Mouse (Mus musculus) embryo, embryonic 9.5 days (tissue): ENCODE measurements around the gene Ppp4r1.
A peak's percentile ranks its signal among the peaks of the same experiment; 100 is the strongest.

Experiments used
- DNase-seq: peaks from one replicate; pipeline ENCODE4 v3.0.0-alpha.2; 2017; ENCODE audit errors: extremely low spot score

Gene Ppp4r1

DNA sequence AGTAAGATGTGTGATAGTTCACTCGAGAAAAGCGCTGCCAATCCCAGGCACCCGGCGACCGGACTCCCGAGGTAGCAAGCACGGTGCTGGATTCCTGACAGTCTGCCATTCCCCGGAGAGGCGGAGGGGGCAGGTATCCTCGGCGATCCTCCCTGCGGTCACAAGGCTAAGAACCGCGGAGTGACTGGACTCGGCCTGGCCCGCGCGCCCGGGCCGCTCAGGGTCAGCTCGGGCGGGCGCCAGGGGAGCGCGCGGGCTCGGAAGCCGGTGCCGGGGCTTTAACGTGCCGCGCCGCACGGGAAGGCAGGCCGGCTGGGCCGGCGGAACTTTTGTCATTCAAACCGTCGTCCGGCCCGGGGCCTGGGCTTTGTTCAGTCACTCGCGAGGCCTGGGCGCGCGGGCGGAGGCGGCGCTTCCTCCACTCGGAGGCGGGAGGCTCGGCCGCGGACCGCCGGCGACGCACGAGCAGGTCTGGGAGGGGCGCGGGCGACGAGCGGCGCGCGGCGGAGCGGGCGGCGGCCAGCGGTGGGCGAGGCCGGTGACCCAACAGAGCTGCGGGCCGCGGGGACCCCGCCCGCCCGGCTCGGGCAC lies at the start of gene Ppp4r1:
Ppp4r1 (plus strand) TSS at position 23 of the 591 bp plus-strand sequence.
- DNase-seq, result peak; percentile 85

DNA sequence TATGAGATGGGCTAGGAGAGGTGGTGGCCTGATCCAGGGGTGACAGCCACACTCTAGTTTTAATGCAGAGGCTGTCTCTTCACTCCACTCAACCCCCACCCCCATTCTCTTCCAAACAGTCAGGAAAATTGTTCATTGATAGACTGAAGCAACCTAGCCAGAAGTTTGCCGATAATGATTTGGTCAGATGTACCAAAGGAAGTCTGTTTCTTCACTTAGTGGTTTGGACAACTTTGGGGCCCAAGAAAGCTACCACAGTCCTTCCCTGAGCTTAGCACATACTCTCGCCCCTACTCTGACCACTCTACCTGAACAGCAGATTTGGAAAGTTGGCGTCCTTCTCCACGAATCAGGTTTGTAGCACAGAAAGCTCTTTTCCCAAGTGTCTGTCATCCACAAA lies 49.7 kb upstream of the Ppp4r1 start:
- DNase-seq, result no peak

GRCm38 (mm10) chr17:65735088-65735487 lies 47.3 kb upstream of the Ppp4r1 start:
- DNase-seq, result no peak

- no peak for DNase-seq
Observed at GRCm38 (mm10) chr17:65737175-65737574, 45.2 kb upstream of the Ppp4r1 start.

DNA sequence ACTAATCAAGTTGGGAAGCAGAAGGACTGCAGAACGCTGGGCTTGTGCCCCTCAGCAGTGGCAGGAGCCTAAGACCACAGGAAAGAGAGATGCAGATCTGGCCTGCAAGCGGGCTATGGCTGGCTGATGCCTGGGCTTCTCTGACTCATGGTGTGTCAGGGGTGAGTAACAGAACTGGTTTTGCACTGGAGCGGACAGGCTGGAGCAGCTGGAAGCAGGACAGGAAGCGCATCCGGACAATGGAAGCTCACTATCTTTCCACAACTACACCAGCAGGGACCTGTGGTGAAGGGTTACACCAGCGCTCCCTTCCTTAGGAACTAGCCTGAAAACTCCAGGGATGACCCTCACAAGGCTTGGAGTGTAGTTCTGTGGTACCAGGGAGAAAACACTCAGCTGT lies 44.8 kb upstream of the Ppp4r1 start:
- DNase-seq, result no peak

GRCm38 (mm10) chr17:65739874-65740725 lies 42.3 kb upstream of the Ppp4r1 start:
- no peak for DNase-seq

GRCm38 (mm10) chr17:65741565-65741964 lies 40.8 kb upstream of the Ppp4r1 start:
- DNase-seq, result no peak

DNA sequence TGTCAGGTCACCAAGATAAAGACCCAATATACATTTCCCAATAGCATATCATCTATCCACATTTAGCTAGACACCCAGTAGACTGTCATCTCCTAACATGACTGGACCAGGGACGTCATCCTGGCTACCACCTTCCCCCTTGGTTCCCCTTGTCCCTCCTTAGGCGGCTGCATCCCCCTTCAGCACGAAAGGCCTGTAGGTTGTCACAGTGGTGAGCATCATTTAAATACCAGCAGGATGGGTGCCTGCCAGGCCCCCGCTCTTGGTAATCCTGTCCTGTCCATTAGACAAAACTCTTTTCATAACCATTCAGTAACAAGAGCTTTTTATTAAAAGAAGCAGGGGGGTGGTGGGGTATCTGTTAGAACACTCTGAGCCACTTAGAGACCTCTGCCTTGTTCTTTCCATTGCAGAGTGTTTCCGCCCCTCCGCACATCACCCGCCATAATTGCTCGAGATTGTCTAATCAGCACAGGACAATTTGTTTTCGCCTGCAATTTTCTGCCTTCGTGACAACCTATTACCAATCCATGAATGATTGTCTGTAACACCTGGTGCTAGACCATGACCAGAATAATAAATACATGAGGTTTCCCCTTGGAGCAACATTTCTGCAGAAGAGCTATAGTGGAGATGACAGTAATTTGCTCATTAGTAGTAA lies 40.0 kb upstream of the Ppp4r1 start:
- DNase-seq, result no peak

GRCm38 (mm10) chr17:65742969-65743368 lies 39.4 kb upstream of the Ppp4r1 start:
- DNase-seq, result no peak

- DNase-seq, result no peak
Observed at GRCm38 (mm10) chr17:65743664-65744330, 38.6 kb upstream of the Ppp4r1 start.

GRCm38 (mm10) chr17:65746314-65746713 lies 36.1 kb upstream of the Ppp4r1 start:
- DNase-seq, result no peak

GRCm38 (mm10) chr17:65748997-65749396 lies 33.4 kb upstream of the Ppp4r1 start:
- DNase-seq, result no peak

- DNase-seq, result no peak
Observed at GRCm38 (mm10) chr17:65749803-65750202, 32.6 kb upstream of the Ppp4r1 start.

GRCm38 (mm10) chr17:65750301-65750700 lies 32.1 kb upstream of the Ppp4r1 start:
- no peak for DNase-seq

GRCm38 (mm10) chr17:65753130-65753529 lies 29.2 kb upstream of the Ppp4r1 start:
- no peak for DNase-seq

DNA sequence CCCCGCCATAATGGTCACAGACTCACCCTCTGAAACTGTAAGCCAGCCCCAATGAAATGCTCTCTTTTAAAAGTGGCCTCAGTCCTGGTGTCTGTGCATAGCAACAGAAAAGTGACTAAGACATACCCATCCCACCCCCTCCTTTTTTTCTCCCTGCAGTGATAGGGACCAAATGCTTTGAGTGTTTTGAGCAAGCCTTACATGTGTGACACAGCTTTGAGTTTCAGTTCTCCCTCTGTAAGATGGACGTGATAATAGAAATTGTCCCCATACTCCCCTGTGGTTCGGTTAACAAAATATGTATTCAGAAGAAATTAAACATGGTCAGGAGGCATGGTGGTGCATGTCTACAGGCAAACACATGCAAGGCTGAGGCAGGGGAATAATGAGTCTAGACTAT lies 26.5 kb upstream of the Ppp4r1 start:
- DNase-seq, result no peak

GRCm38 (mm10) chr17:65757150-65757549 lies 25.2 kb upstream of the Ppp4r1 start:
- DNase-seq, result no peak

DNA sequence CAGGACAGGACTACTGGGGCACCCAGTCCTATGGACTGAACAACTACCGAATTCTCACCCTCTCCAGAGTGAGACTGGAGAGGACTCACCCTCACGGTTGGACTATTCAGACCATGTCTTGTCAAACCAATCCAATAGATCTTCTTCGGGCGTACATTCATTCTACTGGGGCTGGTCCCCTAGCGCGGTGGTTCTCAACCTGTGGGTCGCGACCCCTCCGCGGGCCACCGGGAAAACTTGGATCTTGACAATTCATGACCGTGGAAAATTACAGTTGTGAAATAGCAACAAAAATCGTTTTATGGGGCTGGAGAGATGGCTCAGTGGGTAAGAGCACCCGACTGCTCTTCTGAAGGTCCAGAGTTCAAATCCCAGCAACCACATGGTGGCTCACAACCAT lies 19.2 kb upstream of the Ppp4r1 start:
- no peak for DNase-seq

GRCm38 (mm10) chr17:65768486-65768885 lies 13.9 kb upstream of the Ppp4r1 start:
- DNase-seq, result no peak

GRCm38 (mm10) chr17:65770982-65771915 lies 11.1 kb upstream of the Ppp4r1 start:
- DNase-seq, result peak; percentile 22
